Mouse (Mus musculus): Measurements from ENCODE around the gene Art3. TPM values are rescaled to one million over a fixed set of nuclear protein-coding genes. Genes with fewer than 3 reads are reported as not detected.

Gene Art3
- polyA plus RNA-seq, 1 experiment: 13.8 TPM

DNA sequence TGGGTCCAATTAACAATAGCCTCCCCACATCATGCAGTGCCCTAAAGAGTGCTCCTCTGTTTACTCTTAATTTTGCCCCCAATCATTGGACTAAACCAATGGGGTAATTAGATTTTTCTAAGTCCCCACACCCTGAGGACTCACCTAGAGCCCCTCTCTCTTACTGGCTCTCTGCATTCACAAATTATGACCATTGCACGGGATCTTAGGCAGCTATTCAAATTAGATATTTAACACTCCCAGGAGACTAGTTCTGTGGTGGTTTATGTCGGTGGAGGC is 72.7 kb downstream of the Art3 start:
- no peak overlapping the region for H3K4me3 ChIP-seq (ENCODE audit: insufficient read depth, low read length)
- no peak for TF ChIP-seq CTCF (IDR thresholded peaks at IDR 0.05; ENCODE audit: extremely low read depth, insufficient read depth, low read length)
- TF ChIP-seq POLR2A (IDR thresholded peaks at IDR 0.05; ENCODE audit: extremely low read depth, insufficient read depth, low read length): no peak

DNA sequence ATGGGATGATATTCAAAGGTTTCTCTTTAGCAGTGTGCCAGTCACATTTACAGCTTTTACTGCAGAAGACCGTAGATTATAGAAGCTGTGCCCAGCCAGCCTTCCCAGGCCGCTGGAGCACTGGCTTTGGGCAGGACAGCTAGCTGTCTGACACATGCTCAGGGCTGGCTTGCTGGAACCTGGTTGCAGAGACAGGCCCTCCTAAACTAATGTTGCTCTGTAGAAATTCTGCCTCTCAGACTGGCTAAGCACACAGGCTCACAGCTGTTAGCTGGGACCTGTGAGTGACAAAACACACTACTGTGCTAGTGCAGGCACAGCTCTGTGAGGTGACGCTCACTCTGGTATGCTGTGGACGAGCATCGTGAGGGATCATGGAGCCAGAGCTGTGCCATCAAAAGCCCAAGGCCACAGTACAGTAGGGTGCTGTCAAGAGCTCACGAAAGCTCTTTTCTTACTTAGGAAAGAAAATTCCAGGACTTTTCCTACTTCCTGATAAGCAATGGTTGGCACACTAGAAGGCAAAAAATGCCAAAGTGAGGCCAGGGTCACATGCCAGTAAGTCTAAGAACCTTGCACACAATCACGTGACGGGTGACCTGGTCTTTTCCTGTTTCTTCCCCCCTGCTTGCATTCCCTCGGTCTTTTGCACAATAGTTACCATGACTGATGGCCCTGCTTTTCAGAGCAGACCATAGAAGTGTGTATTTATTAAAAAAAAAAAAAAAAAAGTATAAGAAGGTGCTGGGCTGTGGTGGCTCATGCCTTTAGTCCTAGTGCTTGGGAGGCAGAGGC is 77.9 kb downstream of the Art3 start:
- H3K4me1 ChIP-seq (ENCODE audit: control insufficient read depth, insufficient read depth, low read length): no peaks in the 10 kb centered on the region

More for the DNA sequence above, 72.7 kb downstream of the Art3 start:
- no peaks in the 10 kb centered on the region; the same call in 1 of the 2 replicates for H3K4me1 ChIP-seq (ENCODE audit: control insufficient read depth, insufficient read depth, low read length)
- no peak overlapping the region for H3K27ac ChIP-seq (ENCODE audit: insufficient read depth, low read length)

DNA sequence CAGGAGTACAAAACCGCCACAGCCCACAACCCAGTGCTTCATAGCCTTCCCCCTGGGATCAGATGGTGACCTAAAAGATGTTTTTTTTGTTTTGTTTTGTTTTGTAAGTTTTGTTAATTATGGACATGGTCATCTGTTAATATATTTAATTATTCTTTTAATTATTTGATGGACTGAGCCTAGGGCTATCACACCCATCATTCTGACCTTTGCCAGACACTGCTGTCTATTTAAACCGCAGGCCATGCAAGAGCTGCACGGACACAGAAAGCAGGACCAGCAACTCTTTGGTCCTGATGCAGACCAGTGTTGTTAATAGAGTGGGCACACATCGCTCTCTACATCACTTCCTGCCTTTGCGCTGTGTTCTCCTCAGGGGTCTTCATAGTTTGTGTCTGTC is 78.9 kb downstream of the Art3 start:
- no peak overlapping the region for H3K27ac ChIP-seq (ENCODE audit: insufficient read depth, low read length)
- no peaks in the 10 kb centered on the region for H3K4me1 ChIP-seq (ENCODE audit: control insufficient read depth, insufficient read depth, low read length)
- H3K4me3 ChIP-seq (ENCODE audit: insufficient read depth, low read length): no peak overlapping the region
- TF ChIP-seq POLR2A (IDR thresholded peaks at IDR 0.05; ENCODE audit: extremely low read depth, insufficient read depth, low read length): no peak
- TF ChIP-seq CTCF (IDR thresholded peaks at IDR 0.05; ENCODE audit: extremely low read depth, insufficient read depth, low read length): no peak

More for the DNA sequence above, 77.9 kb downstream of the Art3 start:
- TF ChIP-seq POLR2A (IDR thresholded peaks at IDR 0.05; ENCODE audit: extremely low read depth, insufficient read depth, low read length) (no peak), CTCF (IDR thresholded peaks at IDR 0.05; ENCODE audit: extremely low read depth, insufficient read depth, low read length) (no peak)
- Histone ChIP-seq H3K4me3 (ENCODE audit: insufficient read depth, low read length) (no peak overlapping the region), H3K27ac (ENCODE audit: insufficient read depth, low read length) (no peak overlapping the region)

DNA sequence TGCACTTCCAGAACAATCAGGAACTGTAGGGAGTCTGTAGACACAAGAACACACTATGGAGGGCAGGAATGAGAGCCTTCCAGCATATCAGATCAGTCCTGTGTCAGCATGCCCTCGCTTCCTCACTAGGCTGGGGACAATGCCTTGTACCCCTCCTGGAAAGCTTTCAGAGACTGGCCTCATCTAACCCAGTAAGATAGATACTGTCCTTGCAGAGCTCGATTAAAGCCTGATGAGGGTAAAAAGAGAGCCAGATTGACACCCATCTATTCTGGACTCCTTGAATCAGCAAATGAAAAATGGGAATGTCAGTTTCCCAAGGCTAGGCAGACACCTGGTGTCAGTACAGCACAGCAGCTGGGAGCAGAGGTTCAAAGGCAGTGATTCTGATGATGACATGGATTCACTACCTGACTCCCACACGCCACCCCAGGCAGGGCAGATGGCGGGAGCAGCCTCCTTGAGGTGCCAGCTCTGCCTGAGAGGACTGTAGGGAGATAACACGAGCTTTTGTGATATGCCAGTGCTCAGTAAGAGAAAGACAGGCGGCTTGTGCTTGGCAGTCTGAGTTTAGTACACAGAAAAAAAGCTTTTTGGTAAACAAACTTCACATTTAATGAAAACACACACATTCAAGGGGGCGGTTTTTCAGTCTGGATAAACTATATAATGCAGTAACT is 80.0 kb downstream of the Art3 start:
- TF ChIP-seq CTCF (IDR thresholded peaks at IDR 0.05; ENCODE audit: extremely low read depth, insufficient read depth, low read length): no peak
- TF ChIP-seq POLR2A (IDR thresholded peaks at IDR 0.05; ENCODE audit: extremely low read depth, insufficient read depth, low read length): no peak
- Histone ChIP-seq H3K4me1 (ENCODE audit: control insufficient read depth, insufficient read depth, low read length) (no peaks in the 10 kb centered on the region), H3K4me3 (ENCODE audit: insufficient read depth, low read length) (no peak overlapping the region), H3K27ac (ENCODE audit: insufficient read depth, low read length) (no peak overlapping the region)

DNA sequence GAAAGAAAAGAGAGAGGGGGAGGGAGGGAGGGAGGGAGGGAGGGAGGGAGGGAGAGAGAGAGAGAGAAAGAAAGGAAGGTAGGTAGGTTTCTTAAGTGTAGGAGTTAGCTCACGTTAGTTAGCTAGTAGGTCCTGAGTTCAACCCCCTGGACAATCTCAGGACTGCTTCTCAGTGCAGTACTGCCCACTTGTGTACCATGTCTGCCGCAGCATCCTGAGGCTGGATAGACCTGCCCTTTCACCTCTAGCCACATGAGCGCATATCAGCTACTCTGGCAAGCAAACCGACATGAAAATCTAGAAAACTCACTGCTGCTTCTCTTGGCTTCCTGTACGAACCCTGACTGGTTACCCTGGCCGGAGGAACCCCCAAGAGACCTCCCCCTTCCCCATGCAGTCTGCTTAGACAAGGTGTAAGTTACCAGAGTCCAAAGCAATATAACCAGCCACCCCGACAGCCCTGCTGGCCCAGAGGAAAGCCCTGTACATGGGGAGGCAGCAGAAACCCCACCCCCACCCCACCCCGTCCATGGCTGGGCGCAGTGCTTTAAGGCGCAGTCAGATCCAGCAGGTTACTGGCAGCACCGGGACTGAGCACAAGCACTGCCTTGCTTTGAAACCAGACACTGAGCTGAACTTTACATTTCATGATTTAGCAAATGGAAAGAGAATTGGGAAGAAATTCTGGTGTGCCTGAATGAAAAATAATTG is 81.8 kb downstream of the Art3 start:
- Histone ChIP-seq H3K27ac (ENCODE audit: insufficient read depth, low read length) (no peak overlapping the region), H3K4me3 (ENCODE audit: insufficient read depth, low read length) (no peak overlapping the region), H3K4me1 (ENCODE audit: control insufficient read depth, insufficient read depth, low read length) (no peaks in the 10 kb centered on the region)
- TF ChIP-seq CTCF (IDR thresholded peaks at IDR 0.05; ENCODE audit: extremely low read depth, insufficient read depth, low read length) (no peak), POLR2A (IDR thresholded peaks at IDR 0.05; ENCODE audit: extremely low read depth, insufficient read depth, low read length) (no peak)

DNA sequence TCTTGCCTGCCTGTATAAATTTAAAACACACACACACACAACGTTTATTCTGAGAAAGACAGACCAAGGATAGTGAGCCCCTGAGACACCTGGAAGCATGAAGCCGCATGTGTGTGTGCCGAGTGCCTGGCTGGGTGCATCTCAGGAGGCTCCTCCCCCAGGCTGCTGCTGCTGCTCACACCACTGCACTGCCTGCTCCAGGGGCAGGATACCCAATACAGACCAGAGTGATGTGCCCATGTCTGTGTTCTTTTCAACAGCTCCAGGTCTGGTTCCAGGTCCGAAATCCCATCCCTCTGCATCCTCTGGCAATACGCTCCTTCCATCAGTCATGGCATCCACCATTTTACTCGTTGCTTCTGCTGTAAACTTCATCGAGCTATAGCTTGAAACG is 82.4 kb downstream of the Art3 start:
- TF ChIP-seq CTCF (IDR thresholded peaks at IDR 0.05; ENCODE audit: extremely low read depth, insufficient read depth, low read length) (no peak), POLR2A (IDR thresholded peaks at IDR 0.05; ENCODE audit: extremely low read depth, insufficient read depth, low read length) (no peak)
- no peak overlapping the region for H3K4me3 ChIP-seq (ENCODE audit: insufficient read depth, low read length)
- no peaks in the 10 kb centered on the region for H3K4me1 ChIP-seq (ENCODE audit: control insufficient read depth, insufficient read depth, low read length)
- H3K27ac ChIP-seq (ENCODE audit: insufficient read depth, low read length): no peak overlapping the region

DNA sequence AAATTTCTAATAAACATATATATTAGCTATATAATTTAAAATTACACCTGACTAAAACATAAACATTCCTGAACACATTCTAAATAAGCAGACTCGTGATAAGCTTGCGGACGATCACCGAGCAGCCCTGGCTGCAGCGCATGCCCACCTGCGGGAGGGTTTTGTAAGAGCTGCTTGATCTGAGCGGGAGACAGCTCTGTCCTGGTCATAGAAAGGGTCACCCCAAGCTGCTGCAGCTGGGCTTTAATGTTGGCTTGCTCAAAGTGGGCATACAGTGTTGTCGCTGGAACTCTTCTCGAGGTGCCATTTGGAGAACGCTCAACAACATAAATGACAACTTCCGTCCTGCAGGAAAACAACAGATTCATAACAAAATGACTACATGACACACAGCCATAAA is 92.5 kb downstream of the Art3 start:
- Histone ChIP-seq H3K4me3 (ENCODE audit: insufficient read depth, low read length) (no peak overlapping the region), H3K4me1 (ENCODE audit: control insufficient read depth, insufficient read depth, low read length) (no peaks in the 10 kb centered on the region), H3K27ac (ENCODE audit: insufficient read depth, low read length) (no peak overlapping the region)
- TF ChIP-seq CTCF (IDR thresholded peaks at IDR 0.05; ENCODE audit: extremely low read depth, insufficient read depth, low read length): no peak
- TF ChIP-seq POLR2A (IDR thresholded peaks at IDR 0.05; ENCODE audit: extremely low read depth, insufficient read depth, low read length): no peak

DNA sequence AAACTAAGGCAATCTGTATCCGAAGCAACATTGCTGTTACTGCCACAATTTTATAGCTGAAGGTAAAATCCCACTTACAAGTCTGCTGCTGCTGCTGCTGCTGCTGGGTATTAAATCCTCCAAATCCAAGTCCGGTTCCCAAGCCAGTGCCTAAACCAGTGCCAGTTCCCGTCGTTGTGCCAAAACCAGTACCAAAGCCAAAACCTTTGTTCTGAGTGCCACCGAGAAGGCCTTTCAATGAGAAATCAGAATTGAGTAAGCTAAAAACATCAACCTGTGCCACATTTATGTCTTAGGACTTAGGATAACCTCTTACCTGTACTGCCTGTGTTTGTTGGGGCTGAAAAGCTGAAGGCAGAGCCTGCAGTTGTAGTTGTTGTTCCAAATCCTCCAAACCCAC is 99.1 kb downstream of the Art3 start:
- H3K4me1 ChIP-seq (ENCODE audit: control insufficient read depth, insufficient read depth, low read length): no peaks in the 10 kb centered on the region
- no peak overlapping the region for H3K27ac ChIP-seq (ENCODE audit: insufficient read depth, low read length)
- TF ChIP-seq CTCF (IDR thresholded peaks at IDR 0.05; ENCODE audit: extremely low read depth, insufficient read depth, low read length): no peak
- no peak for TF ChIP-seq POLR2A (IDR thresholded peaks at IDR 0.05; ENCODE audit: extremely low read depth, insufficient read depth, low read length)
- H3K4me3 ChIP-seq (ENCODE audit: insufficient read depth, low read length): no peak overlapping the region

DNA sequence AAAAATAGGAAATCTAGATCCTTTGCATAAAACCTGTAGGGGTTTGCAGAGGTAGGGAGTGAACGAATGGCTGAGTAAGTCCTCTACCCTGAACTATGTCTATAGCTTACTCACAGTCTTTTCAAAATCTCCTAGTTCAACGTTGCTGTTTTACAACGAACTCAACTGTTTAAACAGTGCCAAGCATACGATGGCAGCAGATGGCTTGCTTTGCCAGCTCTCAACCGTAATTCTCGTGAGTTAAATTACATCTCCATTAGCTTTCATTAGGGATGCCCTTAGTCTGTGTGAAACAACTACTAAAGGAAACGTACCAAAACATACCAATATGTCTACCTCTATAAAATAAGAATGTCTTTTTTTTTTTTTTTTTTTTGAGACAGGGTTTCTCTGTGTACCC is 100.0 kb downstream of the Art3 start:
- Histone ChIP-seq H3K4me3 (ENCODE audit: insufficient read depth, low read length) (no peak overlapping the region), H3K4me1 (ENCODE audit: control insufficient read depth, insufficient read depth, low read length) (no peaks in the 10 kb centered on the region), H3K27ac (ENCODE audit: insufficient read depth, low read length) (no peak overlapping the region)
- TF ChIP-seq CTCF (IDR thresholded peaks at IDR 0.05; ENCODE audit: extremely low read depth, insufficient read depth, low read length) (no peak), POLR2A (IDR thresholded peaks at IDR 0.05; ENCODE audit: extremely low read depth, insufficient read depth, low read length) (no peak)
